Mouse (Mus musculus): ENCODE measurements around the gene Spr.
A peak's percentile ranks its signal among the peaks of the same experiment; 100 is the strongest.

Gene Spr

GRCm38 (mm10) chr6:85117545-85118511 lies 19.7 kb downstream of the Spr start:
- DNase-seq = peak; percentile 95

GRCm38 (mm10) chr6:85105033-85105615 lies 32.4 kb downstream of the Spr start:
- DNase-seq = peak; percentile 80

DNA sequence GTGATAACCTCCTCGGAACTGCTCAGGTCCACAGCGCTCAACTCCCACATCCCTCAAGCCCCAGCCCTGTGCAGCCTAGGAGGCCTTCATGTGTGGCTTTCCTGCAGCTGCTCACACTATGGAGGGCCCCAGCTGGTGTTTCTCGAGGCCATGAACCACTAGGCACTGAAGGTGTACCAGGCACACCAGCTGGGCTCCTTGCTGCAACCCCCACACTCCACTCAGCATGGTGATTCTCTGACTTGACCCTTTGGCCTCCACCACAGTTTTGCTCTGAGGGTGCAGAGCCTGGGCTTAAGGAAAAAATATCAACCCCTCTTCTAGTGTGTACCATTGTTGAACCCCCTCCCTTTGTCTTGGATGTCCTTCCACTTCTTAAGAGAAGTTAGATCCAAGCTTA lies 34.2 kb downstream of the Spr start:
- DNase-seq = peak; percentile 74

GRCm38 (mm10) chr6:85096441-85096840 lies 41.1 kb downstream of the Spr start:
- DNase-seq = no peak

DNA sequence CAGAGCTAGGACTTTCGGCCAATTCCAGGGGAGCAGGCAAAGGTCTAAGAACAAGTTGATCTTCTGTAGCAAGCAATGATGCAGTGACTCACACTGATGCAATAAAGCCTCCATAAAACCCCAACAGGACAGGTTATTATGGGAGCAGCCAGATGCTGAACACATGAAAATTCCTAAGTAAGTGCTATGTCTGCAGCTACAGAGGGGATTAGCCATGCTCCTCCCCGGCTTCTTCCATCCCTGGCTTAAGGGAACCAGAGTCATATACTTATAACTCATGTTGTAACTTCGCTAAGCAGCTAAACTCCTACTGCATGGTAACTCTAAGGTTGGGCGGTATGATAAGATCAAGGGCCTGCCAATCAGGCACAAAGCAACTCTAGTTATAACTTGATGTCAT lies 50.1 kb downstream of the Spr start:
- peak; percentile 46 for DNase-seq

GRCm38 (mm10) chr6:85086645-85087044 lies 50.9 kb downstream of the Spr start:
- DNase-seq = peak; percentile 88

All from heart, adult 11 months (tissue).